Mouse (Mus musculus): ENCODE measurements at regions not wholly inside any gene's neighbourhood (a gene's known extent, or its start where the extent isn't known, plus 50 kb on each side); places are given as distances from the start of the nearest gene placed in this dataset.
A peak's percentile ranks its signal among the peaks of the same experiment; 100 is the strongest.

DNA sequence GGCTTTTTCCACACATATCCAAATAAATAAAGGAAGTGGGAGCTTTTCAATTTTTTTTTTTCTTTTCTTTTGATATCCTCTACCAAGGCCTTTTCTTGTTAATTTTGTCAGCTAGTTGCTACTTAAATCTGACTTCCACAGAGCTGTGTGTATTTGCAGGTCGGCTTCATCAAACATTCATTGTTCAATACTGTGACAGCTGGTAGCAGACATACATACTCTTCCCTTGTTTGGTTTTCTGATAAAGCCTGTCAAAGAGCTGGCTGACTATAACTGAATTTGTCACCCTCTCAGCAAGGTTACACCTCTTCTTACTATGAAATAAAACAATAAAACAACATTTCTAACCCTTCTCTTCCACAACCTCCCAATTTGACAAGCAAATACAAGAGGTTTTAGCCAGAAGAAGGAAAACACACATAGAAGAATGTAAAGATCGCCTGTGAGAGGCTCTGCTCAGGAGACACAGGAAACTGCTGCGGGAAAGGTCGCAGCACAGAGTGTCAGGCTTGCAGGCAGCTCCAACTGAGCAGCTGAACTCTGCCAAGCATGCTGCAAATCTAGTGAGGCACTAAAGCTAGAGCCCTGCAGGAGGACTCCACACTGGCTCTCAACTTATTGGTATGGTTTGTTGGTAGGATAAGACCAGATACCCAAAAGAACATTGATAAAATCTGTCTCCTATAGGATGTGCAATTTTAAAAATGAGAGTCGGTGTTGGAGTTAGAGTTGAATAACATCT lies 205.2 kb upstream of the Tle4 start:
- ATAC-seq (ENCODE audit: poor library complexity, severe bottlenecking) = no peak

- no peak for ATAC-seq (ENCODE audit: poor library complexity, severe bottlenecking)
Observed at GRCm38 (mm10) chr19:14801669-14802068, 203.8 kb upstream of the Tle4 start.

- no peak for ATAC-seq (ENCODE audit: poor library complexity, severe bottlenecking)
Observed at GRCm38 (mm10) chr19:14799002-14799401, 201.2 kb upstream of the Tle4 start.

GRCm38 (mm10) chr19:14798417-14798816 lies 200.6 kb upstream of the Tle4 start:
- ATAC-seq (ENCODE audit: poor library complexity, severe bottlenecking) = no peak

DNA sequence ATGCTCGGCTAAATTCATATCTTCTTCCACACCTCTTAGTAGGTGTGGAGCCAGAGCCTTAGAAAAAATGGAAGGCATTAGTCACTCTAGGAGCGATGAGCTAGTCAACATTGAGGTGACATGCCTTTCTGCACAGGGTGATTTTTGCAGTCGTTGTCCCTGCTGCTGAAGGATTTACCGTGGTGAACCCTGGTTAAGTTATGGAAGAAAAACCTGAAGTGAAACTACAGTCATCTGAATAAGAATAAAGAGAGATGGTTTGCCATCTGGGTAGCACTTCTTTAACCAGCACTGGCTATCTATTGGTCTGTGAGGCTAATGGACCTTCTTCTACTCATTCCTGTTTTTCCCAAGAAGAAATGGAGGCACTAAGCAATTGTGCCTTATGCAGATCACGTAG lies 198.1 kb upstream of the Tle4 start:
- ATAC-seq (ENCODE audit: poor library complexity, severe bottlenecking) = no peak

- ATAC-seq (ENCODE audit: poor library complexity, severe bottlenecking) = no peak
Observed at GRCm38 (mm10) chr19:14789992-14790391, 192.1 kb upstream of the Tle4 start.

GRCm38 (mm10) chr19:14788630-14789029 lies 190.8 kb upstream of the Tle4 start:
- ATAC-seq (ENCODE audit: poor library complexity, severe bottlenecking) = no peak

- ATAC-seq (ENCODE audit: poor library complexity, severe bottlenecking) = no peak
Observed at GRCm38 (mm10) chr19:14786868-14787267, 189.0 kb upstream of the Tle4 start.

DNA sequence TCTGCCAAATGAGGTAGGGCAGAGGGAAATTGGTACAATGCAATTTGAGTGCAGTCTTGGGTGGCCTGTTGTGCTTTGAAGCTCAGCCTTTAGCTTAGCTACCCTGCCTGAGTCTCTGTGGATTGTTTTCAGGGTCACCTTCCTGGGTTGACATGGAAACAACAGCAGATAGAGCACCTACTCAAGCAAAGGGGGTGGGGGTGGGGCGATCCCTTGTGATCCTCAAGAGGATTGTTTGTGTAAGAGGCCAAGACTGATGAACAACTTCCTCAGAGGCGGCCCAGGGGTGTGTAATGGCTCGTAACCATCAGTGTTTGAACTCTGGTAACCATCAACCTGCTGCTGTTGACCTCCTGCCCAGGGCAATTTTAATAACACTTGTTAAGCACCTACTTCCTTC lies 187.8 kb upstream of the Tle4 start:
- no peak for ATAC-seq (ENCODE audit: poor library complexity, severe bottlenecking)

- ATAC-seq (ENCODE audit: poor library complexity, severe bottlenecking) = no peak
Observed at GRCm38 (mm10) chr19:14777709-14778108, 179.9 kb upstream of the Tle4 start.

- ATAC-seq (ENCODE audit: poor library complexity, severe bottlenecking) = no peak
Observed at GRCm38 (mm10) chr19:14777198-14777597, 179.3 kb upstream of the Tle4 start.

- no peak for ATAC-seq (ENCODE audit: poor library complexity, severe bottlenecking)
Observed at GRCm38 (mm10) chr19:14776791-14777190, 178.9 kb upstream of the Tle4 start.

DNA sequence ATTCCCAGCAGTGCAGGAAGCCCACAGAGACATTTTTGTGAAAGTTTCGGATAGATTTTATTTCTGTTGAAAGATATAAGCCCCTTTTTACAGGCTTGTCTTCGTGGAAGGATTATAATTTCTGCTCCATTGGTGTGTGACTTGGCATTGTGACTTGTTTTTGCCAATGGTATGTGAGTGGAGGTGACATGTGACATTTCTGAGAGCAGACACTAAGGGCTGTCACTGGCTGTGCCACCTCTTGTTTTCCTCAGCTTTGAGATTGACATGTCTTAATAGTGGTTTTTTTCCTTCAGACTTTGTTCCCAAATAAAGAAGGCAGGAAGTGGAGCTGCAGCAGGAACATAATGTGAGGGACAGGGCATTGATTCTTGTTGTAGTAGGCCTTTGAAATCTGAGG lies 174.9 kb upstream of the Tle4 start:
- ATAC-seq (ENCODE audit: poor library complexity, severe bottlenecking) = no peak

- no peak for ATAC-seq (ENCODE audit: poor library complexity, severe bottlenecking)
Observed at GRCm38 (mm10) chr19:14752646-14753045, 154.8 kb upstream of the Tle4 start.

DNA sequence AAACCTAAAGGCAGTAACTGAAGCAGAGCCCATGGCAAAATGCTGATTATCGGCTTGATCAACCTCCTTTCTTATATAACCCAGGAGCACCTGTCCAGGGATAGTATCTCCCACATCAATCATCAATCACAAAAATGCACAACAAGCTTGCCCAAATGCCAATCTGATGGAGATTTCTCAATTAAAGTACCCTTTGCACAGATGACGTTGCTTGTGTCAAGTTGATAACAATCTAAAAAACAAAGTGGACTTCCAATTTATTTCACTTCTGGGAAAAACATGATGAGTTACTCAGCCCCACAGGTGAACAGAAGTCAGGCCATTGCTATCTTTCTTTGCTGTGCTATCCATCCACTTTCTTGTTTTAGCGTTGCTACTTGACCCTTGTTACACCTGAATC lies 144.5 kb upstream of the Tle4 start:
- ATAC-seq (ENCODE audit: poor library complexity, severe bottlenecking) = no peak

GRCm38 (mm10) chr19:14740936-14741335 lies 143.1 kb upstream of the Tle4 start:
- no peak for ATAC-seq (ENCODE audit: poor library complexity, severe bottlenecking)

DNA sequence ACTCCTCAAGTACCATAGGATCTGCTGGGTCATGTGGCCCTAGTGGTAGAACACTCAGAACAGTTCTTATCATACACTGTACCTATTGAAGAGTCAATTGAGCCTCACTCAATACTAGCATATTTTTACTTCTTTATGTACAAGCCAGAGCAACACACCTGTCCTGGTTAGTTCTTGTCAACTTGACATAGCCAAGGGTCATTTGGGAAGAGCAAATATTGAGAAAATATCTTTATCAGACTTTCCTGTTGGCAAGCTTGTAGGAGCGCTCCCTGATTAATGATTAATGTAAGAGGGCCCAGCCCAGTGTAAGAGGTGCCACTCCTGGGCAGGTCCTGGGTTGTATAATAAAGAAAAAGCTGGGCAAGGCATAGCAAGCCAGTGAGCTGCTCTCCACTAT lies 142.3 kb upstream of the Tle4 start:
- ATAC-seq (ENCODE audit: poor library complexity, severe bottlenecking) = no peak

- no peak for ATAC-seq (ENCODE audit: poor library complexity, severe bottlenecking)
Observed at GRCm38 (mm10) chr19:14736514-14736913, 138.7 kb upstream of the Tle4 start.

- ATAC-seq (ENCODE audit: poor library complexity, severe bottlenecking) = no peak
Observed at GRCm38 (mm10) chr19:14725329-14725728, 127.5 kb upstream of the Tle4 start.

DNA sequence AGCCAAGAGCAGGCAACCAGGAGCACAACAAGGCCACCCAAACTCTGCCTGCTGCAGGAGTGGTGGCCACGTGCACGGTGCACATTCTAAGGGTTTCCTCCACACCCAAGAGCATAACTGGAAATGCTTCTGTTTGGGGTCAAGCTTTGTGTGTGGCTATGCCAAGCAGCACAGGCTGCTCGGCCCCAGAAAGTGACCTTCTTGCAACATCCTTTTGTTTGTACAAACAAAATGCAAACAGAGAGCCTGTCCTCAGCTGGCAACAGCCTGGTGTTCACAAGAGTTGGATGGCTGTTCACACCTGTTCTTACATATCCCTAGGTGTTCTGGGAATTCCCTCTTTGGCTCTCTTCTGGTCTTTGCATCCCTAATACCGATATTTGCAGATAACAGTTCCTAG lies 126.8 kb upstream of the Tle4 start:
- ATAC-seq (ENCODE audit: poor library complexity, severe bottlenecking) = no peak

DNA sequence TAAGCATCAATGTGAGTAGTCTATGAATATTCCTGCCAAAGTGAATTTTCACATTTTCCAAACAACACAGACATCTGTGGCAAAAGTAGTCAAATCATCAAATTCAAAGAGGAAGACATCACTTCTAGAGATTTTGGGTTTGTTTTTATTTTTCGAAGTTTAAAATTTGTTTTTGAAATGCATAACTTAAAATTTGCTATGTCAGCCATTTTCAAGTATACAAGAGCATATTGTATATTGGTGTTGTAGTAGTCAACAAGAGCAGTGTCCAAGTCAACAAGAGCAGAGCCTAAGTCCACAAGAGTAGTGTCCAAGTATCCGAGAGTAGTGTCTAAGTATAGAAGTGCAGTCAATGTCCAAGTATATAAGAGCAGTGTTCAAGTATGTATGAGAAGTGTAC lies 107.9 kb upstream of the Tle4 start:
- no peak for ATAC-seq (ENCODE audit: poor library complexity, severe bottlenecking)

- no peak for ATAC-seq (ENCODE audit: poor library complexity, severe bottlenecking)
Observed at GRCm38 (mm10) chr19:14701116-14701515, 103.3 kb upstream of the Tle4 start.

DNA sequence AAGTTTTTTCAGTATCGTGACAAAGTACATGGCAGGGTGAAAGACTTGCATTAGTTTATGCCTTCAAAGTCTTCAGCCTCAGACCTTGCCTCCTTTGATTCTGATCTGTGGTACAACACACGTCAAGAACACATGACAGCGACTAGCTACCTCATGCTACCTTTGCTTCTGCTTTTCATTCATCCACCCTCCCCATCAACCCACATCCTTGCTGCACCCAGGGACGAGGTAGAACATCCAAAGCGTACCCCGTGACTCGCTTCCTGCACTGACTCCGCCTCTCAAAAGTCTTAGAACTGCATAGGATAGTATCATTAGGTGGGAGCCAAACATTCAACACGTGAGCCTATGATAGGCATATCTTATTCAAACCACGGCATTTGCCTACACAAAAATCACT lies 97.5 kb upstream of the Tle4 start:
- peak; percentile 62 for ATAC-seq (ENCODE audit: poor library complexity, severe bottlenecking)
